Mouse (Mus musculus) heart, embryonic 16.5 days (tissue): Measurements from ENCODE around the gene Prkch. TPM values are rescaled to one million over a fixed set of nuclear protein-coding genes. Genes with fewer than 3 reads are reported as not detected.

Experiments
- ATAC-seq: fragments of 200-750 bp; cut with Nextera tagmentation; replicated peaks from 2 replicates; pipeline ENCODE4 v1.8.0; 2017; ENCODE audit warnings: moderate number of reproducible peaks; ENCODE audit not compliant: insufficient read depth, low FRiP score; ENCODE audit errors: extremely low read depth
- H3K27ac ChIP-seq: fragments of 300-500 bp; sonication (generic); 2 replicates; pipeline ENCODE4 v1.5.1; 2014; ENCODE audit warnings: mild to moderate bottlenecking, low read length, control low read depth, moderate library complexity
- H3K27me3 ChIP-seq: fragments of 300-500 bp; sonication (generic); 2 replicates; pipeline ENCODE4 v1.6.1; 2014; ENCODE audit warnings: low read length, mixed read lengths; ENCODE audit not compliant: control insufficient read depth, insufficient read depth
- H3K36me3 ChIP-seq: fragments of 300-500 bp; sonication (generic); 2 replicates; pipeline ENCODE4 v1.6.1; 2014; ENCODE audit not compliant: control insufficient read depth, insufficient read depth
- H3K4me1 ChIP-seq: fragments of 300-500 bp; sonication (generic); 2 replicates; pipeline ENCODE4 v1.6.1; 2014; ENCODE audit warnings: low read length, mixed read lengths; ENCODE audit not compliant: control insufficient read depth, insufficient read depth
- H3K4me2 ChIP-seq: fragments of 300-500 bp; sonication (generic); 2 replicates; pipeline ENCODE4 v1.6.1; 2014; ENCODE audit warnings: low read depth, mild to moderate bottlenecking, control low read depth, low read length
- H3K4me3 ChIP-seq: fragments of 300-500 bp; sonication (generic); 2 replicates; pipeline ENCODE4 v1.5.1; 2014; ENCODE audit warnings: mild to moderate bottlenecking, control low read depth, low read length
- H3K9ac ChIP-seq: fragments of 300-500 bp; sonication (generic); 2 replicates; pipeline ENCODE4 v1.6.1; 2014; ENCODE audit warnings: low read length, control low read depth
- H3K9me3 ChIP-seq: fragments of 300-500 bp; sonication (generic); replicated peaks from 2 replicates; pipeline ENCODE4 v1.6.1; 2016; ENCODE audit warnings: low read length; ENCODE audit not compliant: control insufficient read depth
- WGBS: fragments of 180-500 bp; shearing (Covaris S2); extraction: QIAGEN DNeasy Blood & Tissue Kit; methylation state at CpG from one replicate; pipeline ENCODE4 v1.1.7; 2014; 5-methylcytosine and 5-hydroxymethylcytosine counted together
- polyA plus RNA-seq: library from polyadenylated mRNA; unstranded; fragments of >200 nt; fragmentation: Nextera tagmentation; extraction: Ambion mirVana; gene quantifications from 2 replicates; pipeline ENCODE4 v1.2.1, GENCODE M21; 2015

The Prkch gene
- polyA plus RNA-seq, 1 experiment from 2014 or later: 15.2 TPM

GRCm38 (mm10) chr12:73585850-73586249 lies 1.3 kb downstream of the Prkch start:
- 3% methylated on average over 7 of the region's 7 CpGs for WGBS
- H3K4me3 ChIP-seq: peak overlapping the region; percentile 87
- H3K4me1 ChIP-seq: 0 out of 2 replicates have a peak, but pooled peaks cover 4% of the 10 kb centered on the region
- no peak for ATAC-seq
- H3K9me3 ChIP-seq: no peaks in the 10 kb centered on the region
- H3K9ac ChIP-seq: peak overlapping the region; percentile 93
- no peaks in the 10 kb centered on the region for H3K36me3 ChIP-seq
- peaks cover 8% of the 10 kb centered on the region for H3K27me3 ChIP-seq
- peak overlapping the region; percentile 35 for H3K27ac ChIP-seq
- H3K4me2 ChIP-seq: peak overlapping the region; percentile 88

- Histone ChIP-seq H3K36me3 (no peaks in the 10 kb centered on the region), H3K4me1 (0 out of 2 replicates have a peak, but pooled peaks cover 4% of the 10 kb centered on the region), H3K27me3 (peaks cover 8% of the 10 kb centered on the region), H3K9me3 (no peaks in the 10 kb centered on the region), H3K27ac (no peak overlapping the region), H3K9ac (0 out of 2 replicates have a peak overlapping the region, but pooled peaks have one; percentile 25), H3K4me2 (peak overlapping the region; percentile 55), H3K4me3 (peak overlapping the region; percentile 28)
- ATAC-seq: no peak
- WGBS: 46% methylated on average over 3 of the region's 3 CpGs
These were observed 2.7 kb downstream of the Prkch start for GRCm38 (mm10) chr12:73587262-73587661.

GRCm38 (mm10) chr12:73590627-73591276 lies 6.2 kb downstream of the Prkch start:
- peaks cover 5% of the 10 kb centered on the region for H3K27me3 ChIP-seq
- H3K4me1 ChIP-seq: peaks cover 3% of the 10 kb centered on the region; the same call in 1 of the 2 replicates
- 74% methylated on average over 15 of the region's 15 CpGs for WGBS
- no peak for ATAC-seq
- H3K36me3 ChIP-seq: no peaks in the 10 kb centered on the region
- H3K9ac ChIP-seq: no peak overlapping the region
- H3K27ac ChIP-seq: peak overlapping the region; percentile 33
- H3K4me2 ChIP-seq: no peak overlapping the region
- H3K4me3 ChIP-seq: no peak overlapping the region
- H3K9me3 ChIP-seq: no peaks in the 10 kb centered on the region

GRCm38 (mm10) chr12:73591625-73592024 lies 7.0 kb downstream of the Prkch start:
- Histone ChIP-seq H3K9ac (no peak overlapping the region), H3K27me3 (peaks cover 2% of the 10 kb centered on the region; the same call in 1 of the 2 replicates), H3K36me3 (no peaks in the 10 kb centered on the region), H3K9me3 (no peaks in the 10 kb centered on the region), H3K4me1 (peaks cover 3% of the 10 kb centered on the region; the same call in 1 of the 2 replicates), H3K4me3 (no peak overlapping the region), H3K27ac (peak overlapping the region; percentile 75), H3K4me2 (peak overlapping the region; percentile 24; the same call in 1 of the 2 replicates)
- ATAC-seq: peak; percentile 71
- 61% methylated on average over 8 of the region's 11 CpGs for WGBS

- Histone ChIP-seq H3K36me3 (no peaks in the 10 kb centered on the region), H3K27me3 (no peaks in the 10 kb centered on the region), H3K9me3 (no peaks in the 10 kb centered on the region), H3K4me2 (no peak overlapping the region), H3K4me1 (peaks cover 3% of the 10 kb centered on the region; the same call in 1 of the 2 replicates), H3K27ac (peak overlapping the region; percentile 56), H3K4me3 (no peak overlapping the region), H3K9ac (no peak overlapping the region)
- ATAC-seq: 0 out of 2 replicates have a peak, but pooled peaks have one; percentile 25
- WGBS: 71% methylated on average over 12 of the region's 12 CpGs
These were observed 8.6 kb downstream of the Prkch start for GRCm38 (mm10) chr12:73593021-73593798.

GRCm38 (mm10) chr12:73594177-73594745 lies 9.7 kb downstream of the Prkch start:
- H3K36me3 ChIP-seq: no peaks in the 10 kb centered on the region
- no peaks in the 10 kb centered on the region for H3K27me3 ChIP-seq
- H3K4me3 ChIP-seq: no peak overlapping the region
- no peak overlapping the region for H3K9ac ChIP-seq
- H3K4me2 ChIP-seq: no peak overlapping the region
- H3K4me1 ChIP-seq: peaks cover 3% of the 10 kb centered on the region
- no peaks in the 10 kb centered on the region for H3K9me3 ChIP-seq
- ATAC-seq: no peak
- WGBS: 65% methylated on average over 9 of the region's 9 CpGs
- H3K27ac ChIP-seq: peak overlapping the region; percentile 56

GRCm38 (mm10) chr12:73595226-73595625 lies 10.6 kb downstream of the Prkch start:
- H3K4me3 ChIP-seq: no peak overlapping the region
- peaks cover 3% of the 10 kb centered on the region for H3K4me1 ChIP-seq
- no peaks in the 10 kb centered on the region for H3K27me3 ChIP-seq
- no peaks in the 10 kb centered on the region for H3K36me3 ChIP-seq
- H3K4me2 ChIP-seq: no peak overlapping the region
- H3K27ac ChIP-seq: peak overlapping the region; percentile 29; the same call in 1 of the 2 replicates
- no peaks in the 10 kb centered on the region for H3K9me3 ChIP-seq
- H3K9ac ChIP-seq: no peak overlapping the region
- WGBS: 56% methylated on average over 8 of the region's 8 CpGs
- no peak for ATAC-seq

- WGBS: 52% methylated on average over 6 of the region's 6 CpGs
- ATAC-seq: peak; percentile 38; the same call in 1 of the 2 replicates
- no peak overlapping the region for H3K9ac ChIP-seq
These were observed 13.6 kb downstream of the Prkch start for GRCm38 (mm10) chr12:73598241-73598640.

More at GRCm38 (mm10) chr12:73598241-73598640, 13.6 kb downstream of the Prkch start:
- Histone ChIP-seq H3K9me3 (no peaks in the 10 kb centered on the region), H3K4me1 (peaks cover 10% of the 10 kb centered on the region), H3K4me3 (no peak overlapping the region), H3K27me3 (no peaks in the 10 kb centered on the region), H3K36me3 (no peaks in the 10 kb centered on the region), H3K27ac (no peak overlapping the region), H3K4me2 (no peak overlapping the region)
